Mouse (Mus musculus) left cerebral cortex, postnatal 14 days (tissue): Measurements from ENCODE around the gene Efcab2. TPM values are rescaled to one million over a fixed set of nuclear protein-coding genes. Genes with fewer than 3 reads are reported as not detected.

Experiments used
- DNase-seq, 2 experiments: peaks; one replicate each; pipeline ENCODE4 v3.0.0; 2021 to 2022; ENCODE audit warnings: low spot score in 2 of 2, mixed read lengths in 1 of 2
- intact Hi-C: fragments of 180-260 bp; cut with DNase I; formaldehyde crosslinking; loops from one replicate; pipeline ENCODE4 v1.15.1; 2025
- long read RNA-seq, 2 experiments: library from polyadenylated mRNA; stranded (forward); transcript quantifications; one replicate each; pipeline ENCODE4 v2.0.0; 2021
- total RNA-seq, 2 experiments: library from RNA; stranded (reverse); gene quantifications; 2 replicates each; pipeline ENCODE4 v1.2.3; 2021

Gene Efcab2
- total RNA-seq: 10 to 100 TPM in 1 of 2 experiments, 1 to 10 TPM in 1; 9.8 to 11.3 TPM
- long read RNA-seq, experiment 1, transcript Efcab2-201 (7 exons, 3,580 nt): major isoform, 13 of 17 reads
- long read RNA-seq, experiment 1, partial matches to known transcripts: 0 of 17 reads
- long read RNA-seq, experiment 1, other reads (novel, unspliced or antisense): 4 of 17 reads
- long read RNA-seq, experiment 2, transcript Efcab2-201 (7 exons, 3,580 nt): major isoform, 18 of 23 reads
- long read RNA-seq, experiment 2, partial matches to known transcripts: 0 of 23 reads
- long read RNA-seq, experiment 2, other reads (novel, unspliced or antisense): 5 of 23 reads

GRCm38 (mm10) chr1:178405951-178406711 is at the start of gene Efcab2:
Gene Efcab2 (plus strand): TSS chr1:178406085.
- DNase-seq: peak; percentile 81 to 85
- intact Hi-C loops: loop anchor here (1.0 to 5.0 kb wide), 4 partner anchors 39 to 89 kb away; partner anchors contain the start of gene Cox20

- intact Hi-C loops: no loop called here
Measured at GRCm38 (mm10) chr1:178357776-178358710, 47.8 kb upstream of the Efcab2 start.

GRCm38 (mm10) chr1:178360264-178360663 is 45.6 kb upstream of the Efcab2 start:
- intact Hi-C loops: no loop called here
- DNase-seq: no peak

More at GRCm38 (mm10) chr1:178357776-178358710, 47.8 kb upstream of the Efcab2 start:
- DNase-seq: peak; percentile 73 to 90

GRCm38 (mm10) chr1:178360702-178361101 is 45.2 kb upstream of the Efcab2 start:
- intact Hi-C loops: no loop called here
- no peak for DNase-seq

- no peak for DNase-seq
- intact Hi-C loops: loop anchor here (5.0 kb wide), 1 partner anchor 42 kb away; the partner anchor contains the start of gene Efcab2
Measured at GRCm38 (mm10) chr1:178365171-178365570, 40.7 kb upstream of the Efcab2 start.

- intact Hi-C loops: loop anchor here (2.0 to 5.0 kb wide), 3 partner anchors 31 to 49 kb away; partner anchors contain the start of genes Cox20, Efcab2 and Hnrnpu
Measured at GRCm38 (mm10) chr1:178368121-178368520, 37.8 kb upstream of the Efcab2 start.

GRCm38 (mm10) chr1:178368548-178369271 is 37.2 kb upstream of the Efcab2 start:
- intact Hi-C loops: loop anchor here (2.0 to 5.0 kb wide), 3 partner anchors 32 to 50 kb away; partner anchors contain the start of genes Cox20, Efcab2 and Hnrnpu
- DNase-seq: peak; percentile 94 to 96

More at GRCm38 (mm10) chr1:178368121-178368520, 37.8 kb upstream of the Efcab2 start:
- no peak for DNase-seq

GRCm38 (mm10) chr1:178369272-178369651 is 36.6 kb upstream of the Efcab2 start:
- intact Hi-C loops: loop anchor here (2.0 to 5.0 kb wide), 3 partner anchors 32 to 50 kb away; partner anchors contain the start of genes Cox20, Efcab2 and Hnrnpu
- DNase-seq: peak in 1 of 2 experiments; percentile 18

- intact Hi-C loops: no loop called here
- DNase-seq: no peak
Measured at GRCm38 (mm10) chr1:178372681-178373080, 33.2 kb upstream of the Efcab2 start.

- intact Hi-C loops: no loop called here
- DNase-seq: no peak
Measured at GRCm38 (mm10) chr1:178375381-178375780, 30.5 kb upstream of the Efcab2 start.

GRCm38 (mm10) chr1:178376061-178376460 is 29.8 kb upstream of the Efcab2 start:
- intact Hi-C loops: no loop called here

GRCm38 (mm10) chr1:178376907-178377306 is 29.0 kb upstream of the Efcab2 start:
- DNase-seq: no peak
- intact Hi-C loops: no loop called here

More at GRCm38 (mm10) chr1:178376061-178376460, 29.8 kb upstream of the Efcab2 start:
- DNase-seq: no peak

- intact Hi-C loops: no loop called here
- no peak for DNase-seq
Measured at GRCm38 (mm10) chr1:178378115-178378514, 27.8 kb upstream of the Efcab2 start.

- DNase-seq: no peak
- intact Hi-C loops: no loop called here
Measured at GRCm38 (mm10) chr1:178379224-178379623, 26.7 kb upstream of the Efcab2 start.

- intact Hi-C loops: no loop called here
- no peak for DNase-seq
Measured at GRCm38 (mm10) chr1:178382165-178382564, 23.7 kb upstream of the Efcab2 start.

- intact Hi-C loops: no loop called here
Measured at GRCm38 (mm10) chr1:178388802-178389201, 17.1 kb upstream of the Efcab2 start.

GRCm38 (mm10) chr1:178389401-178389800 is 16.5 kb upstream of the Efcab2 start:
- no peak for DNase-seq
- intact Hi-C loops: no loop called here

More at GRCm38 (mm10) chr1:178388802-178389201, 17.1 kb upstream of the Efcab2 start:
- DNase-seq: no peak

GRCm38 (mm10) chr1:178392970-178393369 is 12.9 kb upstream of the Efcab2 start:
- intact Hi-C loops: no loop called here
- DNase-seq: no peak
